Mouse (Mus musculus) retina, postnatal 7 days (tissue): ENCODE measurements at regions not wholly inside any gene's neighbourhood (a gene's known extent, or its start where the extent isn't known, plus 50 kb on each side); places are given as distances from the start of the nearest gene placed in this dataset.

ENCODE experiments used
- DNase-seq: peaks from one replicate; pipeline ENCODE4 v3.0.0-alpha.2; 2012; ENCODE audit warnings: low read depth, low spot score

GRCm38 (mm10) chr8:57705957-57706356, 53.1 kb upstream of the Galnt7 start:
- peak; percentile 6 for DNase-seq

- no peak for DNase-seq
Measured at GRCm38 (mm10) chr8:57704161-57704560, 51.3 kb upstream of the Galnt7 start.

- DNase-seq = no peak
Measured at GRCm38 (mm10) chr8:57702407-57703113, 49.7 kb upstream of the Galnt7 start.
